Comparison of ENCODE assay signal across 26 mouse cellular contexts in the genomic region with DNA sequence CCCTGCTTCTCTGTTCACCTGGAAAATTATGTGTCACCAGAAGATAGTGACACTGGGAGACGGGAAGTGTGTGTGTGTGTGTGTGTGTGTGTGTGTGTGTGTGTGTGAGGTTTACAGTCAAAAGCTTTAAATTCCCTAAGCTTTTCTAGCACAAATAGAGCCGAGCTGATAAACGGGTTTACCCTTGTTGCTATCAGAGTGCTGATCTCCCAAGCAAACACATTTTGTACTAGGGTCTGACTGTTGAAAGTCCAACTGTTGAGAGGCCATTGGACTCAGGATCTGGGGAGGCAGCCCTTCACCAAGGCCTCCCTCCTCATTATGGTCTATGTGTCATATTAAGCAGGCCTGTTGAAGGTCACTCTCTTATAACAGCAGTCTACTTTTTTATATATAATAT.
A peak's percentile ranks its signal among the peaks of the same experiment; 100 is the strongest.
DNase-seq lines count a peak whose midpoint lies in the region; ATAC-seq and TF ChIP-seq lines count a peak whose summit lies in the region.
"Had no signal": no experiment of that assay in that cellular context is flagged by ENCODE, and none has a peak within 500 bp of the region (broad histone marks: within the 10 kb centered on the region; RNA-seq: fewer than 3 reads in every experiment).

No protein-coding gene starts in this region.

- no peak overlapping the region for H3K9ac ChIP-seq in intestine, postnatal 0 days (ENCODE audit: low read depth, low read length)
- no peak overlapping the region for H3K9ac ChIP-seq in liver, embryonic 14.5 days (replicated peaks)
- H3K9ac ChIP-seq in stomach, embryonic 15.5 days = no peak overlapping the region
- H3K9ac ChIP-seq in heart, embryonic 12.5 days = no peak overlapping the region
- H3K9ac ChIP-seq: embryonic facial prominence, embryonic 13.5 days; forebrain, postnatal 0 days; heart, embryonic 15.5 days; limb, embryonic 13.5 days; lung, embryonic 14.5 days; midbrain, embryonic 15.5 days; neural tube, embryonic 15.5 days had no signal

- no peak overlapping the region; the same call in 1 of the 2 replicates for H3K27ac ChIP-seq in intestine, postnatal 0 days (ENCODE audit: low read depth, low read length)
- no peak overlapping the region for H3K27ac ChIP-seq in liver, embryonic 14.5 days
- no peak overlapping the region for H3K27ac ChIP-seq in stomach, embryonic 15.5 days
- H3K27ac ChIP-seq in heart, embryonic 12.5 days (ENCODE audit: poor library complexity, severe bottlenecking) = no peak overlapping the region
- H3K27ac ChIP-seq: embryonic facial prominence, embryonic 13.5 days; forebrain, embryonic 10.5 days; heart, embryonic 15.5 days; limb, embryonic 13.5 days; midbrain, embryonic 10.5 days; midbrain, embryonic 15.5 days; neural tube, embryonic 15.5 days had no signal

- 38% methylated on average over 3 of the region's 3 CpGs for WGBS in intestine, postnatal 0 days
- WGBS in liver, embryonic 14.5 days (ENCODE audit: insufficient replicate concordance) = 56% methylated on average over 3 of the region's 3 CpGs
- 68% methylated on average over 3 of the region's 3 CpGs for WGBS in stomach, embryonic 15.5 days
- WGBS in heart, embryonic 12.5 days = 51% methylated on average over 3 of the region's 3 CpGs

- no peak overlapping the region for H3K4me2 ChIP-seq in intestine, postnatal 0 days (replicated peaks; ENCODE audit: low read depth)
- no peak overlapping the region for H3K4me2 ChIP-seq in liver, embryonic 14.5 days (ENCODE audit: low read depth)
- no peak overlapping the region for H3K4me2 ChIP-seq in stomach, embryonic 15.5 days
- H3K4me2 ChIP-seq in heart, embryonic 12.5 days = no peak overlapping the region
- H3K4me2 ChIP-seq: embryonic facial prominence, embryonic 13.5 days; heart, embryonic 15.5 days; limb, embryonic 13.5 days; lung, embryonic 14.5 days; midbrain, embryonic 15.5 days; neural tube, embryonic 15.5 days had no signal

- DNase-seq in liver, embryonic 14.5 days (ENCODE audit: low read depth in 3 of 3, low spot score in 3 of 3) = peak in 1 of 3 experiments; percentile 15
- DNase-seq in embryo, embryonic 11 days = no peak
- DNase-seq: adrenal gland, adult 8-10 months; B cell, adult 2 months; cerebellum, adult 9-11 months; forebrain, postnatal 0 days; gastrocnemius, postnatal 10 days; kidney, adult 11 months; kidney, postnatal 14 days; lung, embryonic 14.5 days; lung, postnatal 14 days; retina, postnatal 1 day; right cerebral cortex, postnatal 14 days; thymus, postnatal 4 days had no signal

- H3K9me3 ChIP-seq in intestine, postnatal 0 days (ENCODE audit: control insufficient read depth) = no peaks in the 10 kb centered on the region
- no peaks in the 10 kb centered on the region for H3K9me3 ChIP-seq in liver, embryonic 14.5 days (ENCODE audit: control insufficient read depth, low read length)
- H3K9me3 ChIP-seq in stomach, embryonic 15.5 days = no peaks in the 10 kb centered on the region
- H3K9me3 ChIP-seq in heart, embryonic 12.5 days (replicated peaks) = no peaks in the 10 kb centered on the region
- H3K9me3 ChIP-seq: embryonic facial prominence, embryonic 13.5 days; forebrain, embryonic 10.5 days; heart, embryonic 15.5 days; midbrain, embryonic 10.5 days; midbrain, embryonic 15.5 days; neural tube, embryonic 15.5 days had no signal

- no peak for TF ChIP-seq CTCF in intestine, postnatal 0 days (IDR thresholded peaks at IDR 0.05; ENCODE audit: low read depth)
- TF ChIP-seq CTCF in liver, embryonic 14.5 days (IDR thresholded peaks at IDR 0.05; ENCODE audit: low read depth) = no peak

- ATAC-seq in intestine, postnatal 0 days = peak; percentile 67
- ATAC-seq in liver, embryonic 14.5 days (ENCODE audit: insufficient read depth) = peak; percentile 66
- peak; percentile 78 for ATAC-seq in stomach, embryonic 15.5 days (ENCODE audit: insufficient read depth, low FRiP score, low read depth)
- no peak for ATAC-seq in heart, embryonic 12.5 days (ENCODE audit: insufficient number of reproducible peaks, low FRiP score)
- no peak for ATAC-seq in activated CD4-positive, CD25-positive, alpha-beta regulatory T cell, adult 4 months
- ATAC-seq: forebrain, postnatal 0 days; hindbrain, embryonic 16.5 days; midbrain, embryonic 15.5 days had no signal

- 0 out of 2 replicates have a peak, but pooled peaks cover 5% of the 10 kb centered on the region for H3K4me1 ChIP-seq in intestine, postnatal 0 days (replicated peaks; ENCODE audit: control insufficient read depth, insufficient read depth, low read length)
- H3K4me1 ChIP-seq in liver, embryonic 14.5 days (replicated peaks; ENCODE audit: control insufficient read depth in 2 of 2, insufficient read depth in 2 of 2, low read length in 1 of 2) = peaks cover 0 to 4% of the 10 kb centered on the region in 2 experiments; a peak in 1 of 4 replicates
- H3K4me1 ChIP-seq in stomach, embryonic 15.5 days = no peaks in the 10 kb centered on the region
- H3K4me1 ChIP-seq in heart, embryonic 12.5 days (replicated peaks) = peaks cover 18% of the 10 kb centered on the region
- H3K4me1 ChIP-seq: heart, embryonic 15.5 days; midbrain, embryonic 10.5 days; midbrain, embryonic 15.5 days; neural tube, embryonic 15.5 days had no signal

- H3K27me3 ChIP-seq in intestine, postnatal 0 days (replicated peaks; ENCODE audit: control insufficient read depth, insufficient read depth, low read length) = no peaks in the 10 kb centered on the region
- no peaks in the 10 kb centered on the region for H3K27me3 ChIP-seq in liver, embryonic 14.5 days (ENCODE audit: control insufficient read depth, insufficient read depth, low read length)
- no peaks in the 10 kb centered on the region for H3K27me3 ChIP-seq in stomach, embryonic 15.5 days (replicated peaks)
- no peaks in the 10 kb centered on the region for H3K27me3 ChIP-seq in heart, embryonic 12.5 days (replicated peaks)
- H3K27me3 ChIP-seq: embryonic facial prominence, embryonic 13.5 days; heart, embryonic 15.5 days; limb, embryonic 13.5 days; midbrain, embryonic 15.5 days; neural tube, embryonic 15.5 days had no signal

- no peaks in the 10 kb centered on the region for H3K36me3 ChIP-seq in intestine, postnatal 0 days (ENCODE audit: control insufficient read depth, insufficient read depth)
- no peaks in the 10 kb centered on the region for H3K36me3 ChIP-seq in liver, embryonic 14.5 days (replicated peaks; ENCODE audit: control insufficient read depth, insufficient read depth, low read depth)
- no peaks in the 10 kb centered on the region for H3K36me3 ChIP-seq in stomach, embryonic 15.5 days
- H3K36me3 ChIP-seq in heart, embryonic 12.5 days = no peaks in the 10 kb centered on the region
- H3K36me3 ChIP-seq: embryonic facial prominence, embryonic 13.5 days; forebrain, embryonic 10.5 days; heart, embryonic 15.5 days; limb, embryonic 13.5 days; midbrain, embryonic 10.5 days; midbrain, embryonic 15.5 days; neural tube, embryonic 15.5 days had no signal

- no peak for TF ChIP-seq EP300 in liver, embryonic 14.5 days (IDR thresholded peaks at IDR 0.05; ENCODE audit: low read depth)

- H3K4me3 ChIP-seq in intestine, postnatal 0 days (ENCODE audit: low read depth, low read length) = no peak overlapping the region
- no peak overlapping the region for H3K4me3 ChIP-seq in liver, embryonic 14.5 days (ENCODE audit: insufficient read depth in 1 of 2, low read depth in 2 of 2, low read length in 2 of 2)
- no peak overlapping the region for H3K4me3 ChIP-seq in stomach, embryonic 15.5 days (replicated peaks)
- no peak overlapping the region for H3K4me3 ChIP-seq in heart, embryonic 12.5 days
- H3K4me3 ChIP-seq: embryonic facial prominence, embryonic 13.5 days; forebrain, embryonic 10.5 days; heart, embryonic 15.5 days; limb, embryonic 13.5 days; midbrain, embryonic 10.5 days; midbrain, embryonic 15.5 days; neural tube, embryonic 15.5 days had no signal

Comparison
In these comparisons a context has a peak if more than half of its experiments do, and no peak if none do; other contexts are left out.
1. ATAC-seq: peak in intestine, postnatal 0 days (single experiment), liver, embryonic 14.5 days (single experiment) and stomach, embryonic 15.5 days (single experiment); none in heart, embryonic 12.5 days (single experiment) and activated CD4-positive, CD25-positive, alpha-beta regulatory T cell, adult 4 months (single experiment).